Mouse (Mus musculus) urinary bladder, postnatal 14 days (tissue): ENCODE data around the gene Cep162.
A peak's percentile ranks its signal among the peaks of the same experiment; 100 is the strongest.

Experiments
- DNase-seq: peaks from one replicate; pipeline ENCODE4 v3.0.0; 2021; ENCODE audit warnings: low spot score

Cep162 gene

DNA sequence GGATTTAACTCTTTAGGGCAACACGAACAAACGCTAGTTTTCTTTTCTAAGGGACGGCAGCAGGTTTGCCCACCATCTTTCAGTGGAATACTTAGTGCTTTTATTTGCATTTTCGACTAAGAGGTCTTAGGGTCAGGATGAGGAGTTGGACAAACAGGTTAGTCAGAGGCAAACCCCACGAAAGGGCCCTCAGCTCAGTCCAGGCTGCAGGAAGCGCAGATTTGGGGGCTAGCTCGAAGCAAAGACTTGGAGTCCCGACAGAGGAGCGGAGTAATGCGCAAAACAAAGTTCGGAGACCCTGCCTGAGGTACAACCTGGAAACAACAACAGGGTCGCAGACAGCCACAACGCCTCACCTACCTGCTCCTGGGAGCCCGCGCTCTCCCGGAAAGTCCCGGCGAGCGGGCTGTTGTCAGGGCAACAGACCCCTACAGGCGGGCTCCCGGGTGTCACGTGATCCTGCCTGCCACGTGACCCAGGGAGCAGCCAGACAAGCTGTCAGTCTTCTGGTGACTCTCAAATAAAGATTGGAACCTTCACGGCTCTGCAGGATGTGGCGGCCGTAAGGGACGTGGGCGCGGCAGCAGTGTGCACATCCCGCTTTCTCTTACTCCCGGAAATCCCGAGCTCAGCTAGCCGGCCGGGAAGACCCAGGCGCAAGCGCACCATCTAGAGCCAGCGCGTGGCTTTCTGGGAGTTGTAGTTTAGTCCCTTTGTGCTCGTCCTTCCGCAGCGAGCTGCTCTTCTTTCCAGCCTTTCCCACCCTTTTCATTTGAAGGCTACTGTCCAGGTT, at the start of gene Cep162:
TSS of gene Cep162 (minus strand) at position 634 of the 793 bp plus-strand sequence.
- peak; percentile 84 for DNase-seq

DNA sequence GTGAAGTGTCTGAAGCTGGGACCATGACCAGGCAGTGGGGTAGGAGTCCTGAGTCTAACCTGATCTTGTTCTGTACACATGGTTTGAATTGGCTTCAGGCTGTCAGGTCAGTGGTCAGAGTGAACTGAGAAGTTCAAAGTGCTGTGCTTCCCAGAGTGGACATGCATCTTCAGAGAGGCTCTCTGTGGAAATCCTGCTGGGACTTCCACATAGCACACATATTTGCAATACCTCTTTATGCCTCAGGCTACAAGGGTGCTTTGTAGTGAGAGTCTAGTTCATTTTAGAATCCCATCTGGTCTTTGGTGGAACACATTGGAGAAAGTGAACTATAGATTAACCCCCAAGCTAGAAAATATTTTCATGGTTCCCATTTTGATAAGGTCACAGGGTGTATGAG, 47.9 kb upstream of the Cep162 start:
- DNase-seq, result no peak

DNA sequence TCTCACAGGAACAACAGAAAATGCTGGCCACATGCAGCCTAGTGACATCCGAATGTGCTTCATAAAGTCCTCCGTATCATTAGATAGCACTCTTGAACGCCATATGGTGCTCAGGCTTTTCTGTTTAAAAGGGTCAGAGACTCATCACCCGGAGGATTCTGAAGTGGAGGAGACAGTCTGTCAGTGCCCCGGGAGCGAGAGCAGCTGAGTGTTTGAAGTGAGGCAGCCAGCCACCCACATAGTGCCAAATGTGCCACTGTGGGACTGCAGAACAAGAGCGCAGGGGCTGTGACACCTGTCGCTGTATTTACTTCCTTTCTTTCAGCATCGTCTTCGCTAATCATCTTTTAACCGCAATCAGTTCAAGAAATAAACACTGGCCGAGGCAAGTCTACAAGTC, 43.6 kb upstream of the Cep162 start:
- no peak for DNase-seq

- DNase-seq, result no peak
These were observed 42.2 kb upstream of the Cep162 start for GRCm38 (mm10) chr9:87297522-87297921.

DNA sequence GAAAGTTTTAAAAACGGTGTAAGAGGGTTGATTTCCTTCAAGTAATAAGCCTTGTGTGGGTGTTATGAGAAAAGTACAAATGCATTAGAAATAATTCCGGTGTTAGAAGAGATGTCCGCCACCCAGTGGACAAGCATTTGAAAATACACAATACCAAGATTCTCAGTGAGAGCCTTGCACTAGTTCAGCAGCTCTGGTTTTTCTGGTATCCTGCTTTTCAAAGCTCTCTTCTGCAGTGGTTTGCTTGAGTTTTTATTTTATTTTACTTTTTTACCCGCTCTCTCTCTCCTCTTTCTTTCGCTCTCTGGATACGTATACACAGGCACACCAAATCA, 327 bp upstream of the Cep162 start:
- no peak for DNase-seq

- DNase-seq, result no peak
These were observed 7.2 kb downstream of the Cep162 start for GRCm38 (mm10) chr9:87248118-87248517.

- DNase-seq, result no peak
These were observed 7.7 kb downstream of the Cep162 start for GRCm38 (mm10) chr9:87247678-87248077.

GRCm38 (mm10) chr9:87213204-87213603, 42.1 kb downstream of the Cep162 start:
- DNase-seq, result no peak

GRCm38 (mm10) chr9:87210830-87211339, 44.5 kb downstream of the Cep162 start:
- no peak for DNase-seq

GRCm38 (mm10) chr9:87202431-87202830, 52.9 kb downstream of the Cep162 start:
- no peak for DNase-seq

DNA sequence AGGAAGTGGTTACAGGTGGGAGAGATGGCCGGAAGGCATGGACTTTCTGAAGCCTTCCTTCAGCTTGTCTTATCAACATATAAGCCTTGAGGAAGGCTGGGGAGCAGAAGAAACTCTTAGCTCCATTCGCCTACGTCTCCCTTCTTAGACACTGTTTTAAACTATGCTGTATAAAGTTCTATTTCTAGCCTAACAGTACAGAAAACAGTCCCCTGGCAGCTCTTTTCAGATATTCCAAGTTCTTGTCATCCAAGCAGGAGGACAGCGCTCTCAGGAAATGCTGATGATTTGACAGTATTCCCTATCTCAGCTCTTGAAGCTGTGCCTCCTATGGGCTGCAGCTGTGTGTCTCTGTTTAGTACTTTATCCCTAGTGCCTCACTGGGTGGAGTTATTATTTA, 54.4 kb downstream of the Cep162 start:
- DNase-seq, result no peak

DNA sequence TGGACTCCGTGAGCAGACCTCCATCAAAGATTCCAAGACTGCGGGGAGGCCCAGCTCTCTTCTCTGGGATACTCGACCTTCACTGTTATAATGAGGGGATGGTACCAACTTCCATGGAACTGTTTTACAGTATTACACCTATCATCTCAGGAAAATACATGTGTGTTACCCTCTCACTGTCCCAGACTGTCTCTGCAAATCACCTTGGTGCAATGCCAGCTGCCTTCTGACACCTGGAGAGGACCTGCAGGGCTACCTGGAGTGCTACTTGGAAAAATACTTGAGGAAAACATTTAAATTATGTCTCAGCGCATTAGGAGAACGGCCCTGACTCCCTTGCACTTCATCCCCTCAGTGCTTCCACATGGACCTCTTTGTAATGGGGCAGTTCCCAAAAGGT, 54.9 kb downstream of the Cep162 start:
- DNase-seq, result no peak

DNA sequence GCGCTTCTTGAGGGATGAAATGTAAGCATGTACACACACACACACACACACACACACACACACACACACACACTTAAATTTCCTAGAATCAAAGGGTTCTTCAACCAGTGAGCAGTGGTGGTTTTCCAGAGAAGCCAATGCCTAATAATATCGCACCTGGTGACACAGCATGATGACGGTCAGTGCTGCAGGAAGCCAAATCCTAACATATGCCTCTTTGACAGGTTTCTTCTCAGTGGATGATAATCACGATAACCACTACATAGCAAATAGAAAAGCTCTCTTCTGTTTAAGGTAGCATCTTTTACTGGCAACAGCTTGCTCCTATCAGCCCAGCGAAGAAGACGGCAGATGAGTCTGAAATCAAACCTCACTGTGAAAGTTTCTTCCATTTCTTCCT, 57.3 kb downstream of the Cep162 start:
- no peak for DNase-seq

DNA sequence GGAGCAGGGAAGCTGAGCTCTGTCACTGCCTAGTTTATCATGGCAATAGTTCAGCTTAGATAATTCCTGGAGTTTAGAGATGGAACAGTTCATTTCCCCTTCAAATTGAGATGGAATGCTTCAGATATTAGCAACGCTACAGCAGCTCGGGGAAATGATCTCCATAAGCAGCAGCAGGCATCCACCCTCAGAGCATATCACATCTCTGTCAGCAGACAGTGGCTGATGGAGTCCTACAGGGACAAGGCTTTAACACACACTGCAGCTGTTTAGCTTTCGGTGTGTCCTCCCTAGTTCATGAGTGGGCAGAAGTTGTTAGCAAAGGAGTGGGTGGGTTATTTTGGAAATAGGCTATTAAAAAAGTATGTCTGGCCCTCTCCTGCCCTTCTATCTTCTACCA, 58.1 kb downstream of the Cep162 start:
- no peak for DNase-seq

- DNase-seq, result no peak
These were observed 61.6 kb downstream of the Cep162 start for GRCm38 (mm10) chr9:87193721-87194120.

GRCm38 (mm10) chr9:87187336-87187735, 68.0 kb downstream of the Cep162 start:
- DNase-seq, result no peak

DNA sequence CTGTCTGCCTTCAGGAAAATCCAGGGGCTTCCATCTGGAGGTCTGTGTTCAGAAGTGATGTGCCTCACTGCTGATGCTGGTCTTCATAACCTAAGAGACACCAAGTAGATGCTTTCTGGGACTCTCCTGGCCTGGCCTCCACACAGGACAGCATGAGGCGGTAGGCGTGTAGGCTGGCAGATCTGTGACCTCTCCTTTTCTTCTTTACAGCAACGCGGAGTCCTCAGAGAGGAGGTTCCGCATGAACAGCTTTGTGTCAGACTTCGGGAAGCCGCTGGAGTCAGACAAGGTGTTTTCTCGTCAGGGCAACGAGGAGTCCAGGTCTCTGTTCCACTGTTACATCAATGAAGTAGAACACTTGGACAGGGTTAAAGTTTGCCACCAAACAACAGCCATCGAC, 73.1 kb downstream of the Cep162 start:
- DNase-seq, result no peak

DNA sequence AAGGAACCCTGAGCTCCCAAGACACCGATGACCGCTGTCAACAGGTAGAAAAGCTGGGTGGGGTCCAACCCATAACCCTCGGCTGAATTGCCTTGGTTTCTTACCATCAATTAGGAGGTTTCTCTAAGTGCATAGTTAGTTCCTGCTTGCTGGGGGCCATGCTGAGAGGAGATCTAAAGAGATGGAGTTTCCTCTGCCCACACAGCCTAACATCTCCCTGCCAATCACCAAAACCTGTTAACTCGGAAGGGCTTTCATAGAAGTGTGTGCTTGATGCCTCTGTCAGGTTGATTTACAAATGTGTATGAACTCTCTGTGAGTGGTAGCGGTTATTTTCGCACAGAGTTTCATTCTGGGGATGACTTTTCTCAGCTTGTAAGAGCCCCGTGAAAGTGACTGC, 76.8 kb downstream of the Cep162 start:
- DNase-seq, result no peak

GRCm38 (mm10) chr9:87171517-87171916, 83.8 kb downstream of the Cep162 start:
- no peak for DNase-seq

DNA sequence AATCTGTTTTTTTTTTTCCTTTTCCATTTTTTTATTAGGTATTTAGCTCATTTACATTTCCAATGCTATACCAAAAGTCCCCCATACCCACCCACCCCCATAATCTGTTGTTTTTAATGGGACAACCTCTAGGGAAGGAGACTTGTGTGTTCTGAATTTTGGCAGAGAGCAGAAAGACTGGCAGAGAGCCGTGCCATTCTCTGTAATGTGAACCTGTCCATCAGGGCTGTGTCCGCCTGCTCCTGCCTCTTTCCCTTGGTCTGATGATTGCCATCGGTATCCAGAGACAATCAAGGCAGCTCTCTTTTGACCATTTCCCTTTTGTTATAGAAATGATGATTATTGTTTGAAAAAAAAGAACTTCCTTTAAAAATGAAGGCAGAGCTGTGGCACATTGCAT, 84.4 kb downstream of the Cep162 start:
- DNase-seq, result no peak

GRCm38 (mm10) chr9:87169144-87169543, 86.2 kb downstream of the Cep162 start:
- DNase-seq, result no peak

GRCm38 (mm10) chr9:87168051-87168450, 87.3 kb downstream of the Cep162 start:
- no peak for DNase-seq

DNA sequence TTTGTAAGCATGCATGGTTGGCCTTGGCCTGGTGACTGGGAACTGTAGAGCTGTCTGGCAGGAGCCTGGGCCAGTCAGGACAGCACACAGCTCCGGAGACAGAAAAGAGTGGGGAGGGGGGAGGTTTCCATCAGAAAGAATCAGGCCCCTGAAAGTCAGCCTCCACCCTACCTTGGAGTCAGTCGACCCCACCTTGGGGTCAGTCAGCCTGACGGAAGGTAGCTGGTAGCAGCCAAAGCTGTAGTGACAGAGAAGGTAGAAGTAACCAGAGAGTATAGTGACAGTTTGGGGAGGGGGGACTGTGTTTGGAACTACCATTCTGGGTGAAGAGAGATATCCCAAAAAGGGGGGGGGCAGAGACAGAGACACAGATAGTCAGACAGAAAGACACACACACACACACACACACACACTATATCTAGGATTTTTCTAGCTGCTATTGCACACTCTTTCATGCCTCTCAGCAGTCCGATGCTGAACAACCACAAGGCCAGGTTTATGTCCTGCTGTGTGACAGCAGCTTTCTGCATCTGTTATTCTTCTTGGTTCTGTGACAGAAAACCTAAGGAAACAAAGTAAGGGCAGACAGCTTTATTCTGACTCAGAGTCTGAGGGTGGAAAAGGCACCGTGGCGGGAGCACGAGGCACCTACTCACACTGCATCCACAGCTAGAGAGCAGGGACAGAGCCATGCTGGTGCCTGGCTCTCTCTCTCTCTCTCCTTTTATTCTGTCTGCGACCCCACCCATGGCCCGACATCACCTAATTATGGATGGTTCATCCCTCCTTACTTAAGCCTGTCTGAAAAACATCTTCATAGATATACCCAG, 88.1 kb downstream of the Cep162 start:
- no peak for DNase-seq
